Mouse (Mus musculus): Measurements from ENCODE around the gene Tnfsf15. TPM values are rescaled to one million over a fixed set of nuclear protein-coding genes. Genes with fewer than 3 reads are reported as not detected.

Tnfsf15 gene
- polyA plus RNA-seq, 1 experiment, result 0.29 TPM

GRCm38 (mm10) chr4:63731299-63731698 is 13.6 kb downstream of the Tnfsf15 start:
- H3K4me2 ChIP-seq (ENCODE audit: low read depth), result no peak overlapping the region
- no peak for TF ChIP-seq E2F4 (IDR thresholded peaks at IDR 0.05; ENCODE audit: insufficient read depth)
- TF ChIP-seq MAX (IDR thresholded peaks at IDR 0.05; ENCODE audit: low read depth), result no peak
- no peak for TF ChIP-seq POLR2AphosphoS2 (IDR thresholded peaks at IDR 0.05; ENCODE audit: insufficient read length, low read depth)
- TF ChIP-seq TCF3 (IDR thresholded peaks at IDR 0.05; ENCODE audit: insufficient read length, low read depth), result no peak
- no peak for TF ChIP-seq USF1 (IDR thresholded peaks at IDR 0.05; ENCODE audit: low read depth)
- TF ChIP-seq MYOD1 (IDR thresholded peaks at IDR 0.05; ENCODE audit: control insufficient read depth in 1 of 3, insufficient read length in 2 of 3, low read depth in 2 of 3), result no peak
- no peak for TF ChIP-seq POLR2A (IDR thresholded peaks at IDR 0.05; ENCODE audit: insufficient read length, low read depth)
- no peak for TF ChIP-seq TCF12 (IDR thresholded peaks at IDR 0.05; ENCODE audit: insufficient read depth, poor library complexity, severe bottlenecking)
- TF ChIP-seq SRF (IDR thresholded peaks at IDR 0.05; ENCODE audit: control insufficient read depth, insufficient read length, low read depth), result no peak
- TF ChIP-seq REST (IDR thresholded peaks at IDR 0.05; ENCODE audit: insufficient read depth, insufficient read length), result no peak
- TF ChIP-seq CEBPB (IDR thresholded peaks at IDR 0.05; ENCODE audit: insufficient read depth, poor library complexity, severe bottlenecking), result no peak
- no peak for TF ChIP-seq MYOG (IDR thresholded peaks at IDR 0.05; ENCODE audit: control insufficient read depth in 1 of 3, insufficient read depth in 1 of 3, insufficient read length in 2 of 3, low read depth in 2 of 3)
- H3ac ChIP-seq (ENCODE audit: control insufficient read depth, insufficient read length), result no peak overlapping the region
- no peaks in the 10 kb centered on the region for H3K79me2 ChIP-seq (ENCODE audit: control insufficient read depth, insufficient read depth)
- no peak overlapping the region for H3K4me3 ChIP-seq
- H3K27me3 ChIP-seq (ENCODE audit: control insufficient read depth, insufficient read depth, insufficient read length), result no peaks in the 10 kb centered on the region
- H3K36me3 ChIP-seq (ENCODE audit: control insufficient read depth, insufficient read depth), result no peaks in the 10 kb centered on the region

- Histone ChIP-seq H3K36me3 (ENCODE audit: control insufficient read depth, insufficient read depth) (no peaks in the 10 kb centered on the region), H3K4me3 (no peak overlapping the region), H3K27me3 (ENCODE audit: control insufficient read depth, insufficient read depth, insufficient read length) (no peaks in the 10 kb centered on the region), H3ac (ENCODE audit: control insufficient read depth, insufficient read length) (no peak overlapping the region), H3K79me2 (ENCODE audit: control insufficient read depth, insufficient read depth) (no peaks in the 10 kb centered on the region), H3K4me2 (ENCODE audit: low read depth) (no peak overlapping the region)
- TF ChIP-seq TCF12 (IDR thresholded peaks at IDR 0.05; ENCODE audit: insufficient read depth, poor library complexity, severe bottlenecking) (no peak), MYOG (IDR thresholded peaks at IDR 0.05; ENCODE audit: control insufficient read depth in 1 of 3, insufficient read depth in 1 of 3, insufficient read length in 2 of 3, low read depth in 2 of 3) (no peak), SRF (IDR thresholded peaks at IDR 0.05; ENCODE audit: control insufficient read depth, insufficient read length, low read depth) (no peak), POLR2A (IDR thresholded peaks at IDR 0.05; ENCODE audit: insufficient read length, low read depth) (no peak), TCF3 (IDR thresholded peaks at IDR 0.05; ENCODE audit: insufficient read length, low read depth) (no peak), REST (IDR thresholded peaks at IDR 0.05; ENCODE audit: insufficient read depth, insufficient read length) (no peak), CEBPB (IDR thresholded peaks at IDR 0.05; ENCODE audit: insufficient read depth, poor library complexity, severe bottlenecking) (no peak), POLR2AphosphoS2 (IDR thresholded peaks at IDR 0.05; ENCODE audit: insufficient read length, low read depth) (no peak)
Measured at GRCm38 (mm10) chr4:63726727-63727126, 18.2 kb downstream of the Tnfsf15 start.

- H3K4me3 ChIP-seq, result no peak overlapping the region
- no peak overlapping the region for H3ac ChIP-seq (ENCODE audit: control insufficient read depth, insufficient read length)
- no peak overlapping the region for H3K4me2 ChIP-seq (ENCODE audit: low read depth)
- TF ChIP-seq MYOG (IDR thresholded peaks at IDR 0.05; ENCODE audit: control insufficient read depth in 1 of 3, insufficient read depth in 1 of 3, insufficient read length in 2 of 3, low read depth in 2 of 3), result no peak
- no peak for TF ChIP-seq SRF (IDR thresholded peaks at IDR 0.05; ENCODE audit: control insufficient read depth, insufficient read length, low read depth)
- no peak for TF ChIP-seq MAX (IDR thresholded peaks at IDR 0.05; ENCODE audit: low read depth)
- TF ChIP-seq MYOD1 (IDR thresholded peaks at IDR 0.05; ENCODE audit: control insufficient read depth in 1 of 3, insufficient read length in 2 of 3, low read depth in 2 of 3), result no peak
- TF ChIP-seq POLR2A (IDR thresholded peaks at IDR 0.05; ENCODE audit: insufficient read length, low read depth), result no peak
- no peak for TF ChIP-seq E2F4 (IDR thresholded peaks at IDR 0.05; ENCODE audit: insufficient read depth)
- no peak for TF ChIP-seq TCF3 (IDR thresholded peaks at IDR 0.05; ENCODE audit: insufficient read length, low read depth)
- TF ChIP-seq POLR2AphosphoS2 (IDR thresholded peaks at IDR 0.05; ENCODE audit: insufficient read length, low read depth), result no peak
- TF ChIP-seq USF1 (IDR thresholded peaks at IDR 0.05; ENCODE audit: low read depth), result no peak
- TF ChIP-seq REST (IDR thresholded peaks at IDR 0.05; ENCODE audit: insufficient read depth, insufficient read length), result no peak
- no peak for TF ChIP-seq TCF12 (IDR thresholded peaks at IDR 0.05; ENCODE audit: insufficient read depth, poor library complexity, severe bottlenecking)
- TF ChIP-seq CEBPB (IDR thresholded peaks at IDR 0.05; ENCODE audit: insufficient read depth, poor library complexity, severe bottlenecking), result no peak
- H3K27me3 ChIP-seq (ENCODE audit: control insufficient read depth, insufficient read depth, insufficient read length), result no peaks in the 10 kb centered on the region
- no peaks in the 10 kb centered on the region for H3K79me2 ChIP-seq (ENCODE audit: control insufficient read depth, insufficient read depth)
- H3K36me3 ChIP-seq (ENCODE audit: control insufficient read depth, insufficient read depth), result no peaks in the 10 kb centered on the region
Measured at GRCm38 (mm10) chr4:63725981-63726380, 18.9 kb downstream of the Tnfsf15 start.

GRCm38 (mm10) chr4:63717922-63718643 is 26.8 kb downstream of the Tnfsf15 start:
- Histone ChIP-seq H3K36me3 (ENCODE audit: control insufficient read depth, insufficient read depth) (no peaks in the 10 kb centered on the region), H3K79me2 (ENCODE audit: control insufficient read depth, insufficient read depth) (no peaks in the 10 kb centered on the region), H3K27me3 (ENCODE audit: control insufficient read depth, insufficient read depth, insufficient read length) (no peaks in the 10 kb centered on the region), H3ac (ENCODE audit: control insufficient read depth, insufficient read length) (no peak overlapping the region), H3K4me3 (no peak overlapping the region), H3K4me2 (ENCODE audit: low read depth) (no peak overlapping the region)
- TF ChIP-seq MYOD1 (IDR thresholded peaks at IDR 0.05; ENCODE audit: control insufficient read depth in 1 of 3, insufficient read length in 2 of 3, low read depth in 2 of 3), result peak in 1 of 3 experiments; percentile 34
- no peak for TF ChIP-seq TCF3 (IDR thresholded peaks at IDR 0.05; ENCODE audit: insufficient read length, low read depth)
- TF ChIP-seq E2F4 (IDR thresholded peaks at IDR 0.05; ENCODE audit: insufficient read depth), result no peak

GRCm38 (mm10) chr4:63711886-63712285 is 33.0 kb downstream of the Tnfsf15 start:
- Histone ChIP-seq H3K4me3 (no peak overlapping the region), H3K36me3 (ENCODE audit: control insufficient read depth, insufficient read depth) (no peaks in the 10 kb centered on the region), H3ac (ENCODE audit: control insufficient read depth, insufficient read length) (no peak overlapping the region), H3K27me3 (ENCODE audit: control insufficient read depth, insufficient read depth, insufficient read length) (no peaks in the 10 kb centered on the region), H3K4me2 (ENCODE audit: low read depth) (no peak overlapping the region), H3K79me2 (ENCODE audit: control insufficient read depth, insufficient read depth) (no peaks in the 10 kb centered on the region)
- no peak for TF ChIP-seq USF1 (IDR thresholded peaks at IDR 0.05; ENCODE audit: low read depth)
- TF ChIP-seq REST (IDR thresholded peaks at IDR 0.05; ENCODE audit: insufficient read depth, insufficient read length), result no peak
- no peak for TF ChIP-seq CEBPB (IDR thresholded peaks at IDR 0.05; ENCODE audit: insufficient read depth, poor library complexity, severe bottlenecking)
- no peak for TF ChIP-seq MAX (IDR thresholded peaks at IDR 0.05; ENCODE audit: low read depth)
- no peak for TF ChIP-seq POLR2A (IDR thresholded peaks at IDR 0.05; ENCODE audit: insufficient read length, low read depth)
- no peak for TF ChIP-seq POLR2AphosphoS2 (IDR thresholded peaks at IDR 0.05; ENCODE audit: insufficient read length, low read depth)
- no peak for TF ChIP-seq MYOG (IDR thresholded peaks at IDR 0.05; ENCODE audit: control insufficient read depth in 1 of 3, insufficient read depth in 1 of 3, insufficient read length in 2 of 3, low read depth in 2 of 3)
- no peak for TF ChIP-seq SRF (IDR thresholded peaks at IDR 0.05; ENCODE audit: control insufficient read depth, insufficient read length, low read depth)
- no peak for TF ChIP-seq E2F4 (IDR thresholded peaks at IDR 0.05; ENCODE audit: insufficient read depth)
- TF ChIP-seq MYOD1 (IDR thresholded peaks at IDR 0.05; ENCODE audit: control insufficient read depth in 1 of 3, insufficient read length in 2 of 3, low read depth in 2 of 3), result no peak
- no peak for TF ChIP-seq TCF3 (IDR thresholded peaks at IDR 0.05; ENCODE audit: insufficient read length, low read depth)

All from myocyte (in vitro differentiated cells).